Mouse (Mus musculus) heart, embryonic 15.5 days (tissue): ENCODE results near the gene Tnpo2. TPM values are rescaled to one million over a fixed set of nuclear protein-coding genes. Genes with fewer than 3 reads are reported as not detected.
A peak's percentile ranks its signal among the peaks of the same experiment; 100 is the strongest.

ENCODE experiments used
- ATAC-seq: fragments of 200-750 bp; cut with Nextera tagmentation; replicated peaks from 2 replicates; pipeline ENCODE4 v1.8.0; 2017; ENCODE audit warnings: low read depth, moderate TSS enrichment; ENCODE audit not compliant: insufficient number of reproducible peaks, insufficient read depth, low FRiP score
- H3K27ac ChIP-seq: fragments of 300-500 bp; sonication (generic); 2 replicates; pipeline ENCODE4 v1.5.1; 2015; ENCODE audit warnings: mild to moderate bottlenecking, inconsistent platforms
- H3K27me3 ChIP-seq: fragments of 300-500 bp; sonication (generic); 2 replicates; pipeline ENCODE4 v1.6.1; 2015; ENCODE audit warnings: inconsistent platforms
- H3K36me3 ChIP-seq: fragments of 300-500 bp; sonication (generic); 2 replicates; pipeline ENCODE4 v1.6.1; 2015; ENCODE audit warnings: mild to moderate bottlenecking, inconsistent platforms
- H3K4me1 ChIP-seq: fragments of 300-500 bp; sonication (generic); replicated peaks from 2 replicates; pipeline ENCODE4 v1.6.1; 2015; ENCODE audit warnings: inconsistent platforms
- H3K4me2 ChIP-seq: fragments of 300-500 bp; sonication (generic); 2 replicates; pipeline ENCODE4 v1.6.1; 2015; ENCODE audit warnings: inconsistent platforms, mild to moderate bottlenecking, moderate library complexity
- H3K4me3 ChIP-seq: fragments of 300-500 bp; sonication (generic); 2 replicates; pipeline ENCODE4 v1.5.1; 2015; ENCODE audit warnings: mild to moderate bottlenecking, inconsistent platforms
- H3K9ac ChIP-seq: fragments of 300-500 bp; sonication (generic); 2 replicates; pipeline ENCODE4 v1.6.1; 2015; ENCODE audit warnings: mild to moderate bottlenecking, inconsistent platforms
- H3K9me3 ChIP-seq: fragments of 300-500 bp; sonication (generic); replicated peaks from 2 replicates; pipeline ENCODE4 v1.6.1; 2016; ENCODE audit warnings: inconsistent platforms
- WGBS: fragments of 180-500 bp; shearing (Covaris S2); methylation state at CpG from one replicate; pipeline ENCODE4 v1.1.7; 2015; ENCODE audit warnings: mixed read lengths; 5-methylcytosine and 5-hydroxymethylcytosine counted together
- polyA plus RNA-seq: library from polyadenylated mRNA; unstranded; fragments of >200 nt; fragmentation: Nextera tagmentation; extraction: Ambion mirVana; gene quantifications from 2 replicates; pipeline ENCODE4 v1.2.1, GENCODE M21; 2015

Tnpo2 gene
- polyA plus RNA-seq, 1 experiment from 2014 or later, result 17.7 TPM

- H3K4me2 ChIP-seq, result no peak overlapping the region
- no peak overlapping the region for H3K9ac ChIP-seq
- no peak overlapping the region for H3K4me3 ChIP-seq
- no peak for ATAC-seq
- H3K36me3 ChIP-seq, result peaks cover 73% of the 10 kb centered on the region
- 90% methylated on average over 6 of the region's 6 CpGs for WGBS
- H3K9me3 ChIP-seq, result no peaks in the 10 kb centered on the region
- no peak overlapping the region for H3K27ac ChIP-seq
- peaks cover 10% of the 10 kb centered on the region for H3K4me1 ChIP-seq
- no peaks in the 10 kb centered on the region for H3K27me3 ChIP-seq
These were observed 6.9 kb downstream of the Tnpo2 start for GRCm38 (mm10) chr8:85043619-85044018.

GRCm38 (mm10) chr8:85057367-85057766 lies 20.7 kb downstream of the Tnpo2 start:
- no peak overlapping the region for H3K4me3 ChIP-seq
- H3K27ac ChIP-seq, result no peak overlapping the region
- H3K4me1 ChIP-seq, result peaks cover 19% of the 10 kb centered on the region
- peaks cover 42% of the 10 kb centered on the region for H3K36me3 ChIP-seq
- H3K9ac ChIP-seq, result no peak overlapping the region
- ATAC-seq, result no peak
- H3K9me3 ChIP-seq, result no peaks in the 10 kb centered on the region
- no peak overlapping the region for H3K4me2 ChIP-seq
- WGBS, result 74% methylated on average over 7 of the region's 7 CpGs
- H3K27me3 ChIP-seq, result no peaks in the 10 kb centered on the region

DNA sequence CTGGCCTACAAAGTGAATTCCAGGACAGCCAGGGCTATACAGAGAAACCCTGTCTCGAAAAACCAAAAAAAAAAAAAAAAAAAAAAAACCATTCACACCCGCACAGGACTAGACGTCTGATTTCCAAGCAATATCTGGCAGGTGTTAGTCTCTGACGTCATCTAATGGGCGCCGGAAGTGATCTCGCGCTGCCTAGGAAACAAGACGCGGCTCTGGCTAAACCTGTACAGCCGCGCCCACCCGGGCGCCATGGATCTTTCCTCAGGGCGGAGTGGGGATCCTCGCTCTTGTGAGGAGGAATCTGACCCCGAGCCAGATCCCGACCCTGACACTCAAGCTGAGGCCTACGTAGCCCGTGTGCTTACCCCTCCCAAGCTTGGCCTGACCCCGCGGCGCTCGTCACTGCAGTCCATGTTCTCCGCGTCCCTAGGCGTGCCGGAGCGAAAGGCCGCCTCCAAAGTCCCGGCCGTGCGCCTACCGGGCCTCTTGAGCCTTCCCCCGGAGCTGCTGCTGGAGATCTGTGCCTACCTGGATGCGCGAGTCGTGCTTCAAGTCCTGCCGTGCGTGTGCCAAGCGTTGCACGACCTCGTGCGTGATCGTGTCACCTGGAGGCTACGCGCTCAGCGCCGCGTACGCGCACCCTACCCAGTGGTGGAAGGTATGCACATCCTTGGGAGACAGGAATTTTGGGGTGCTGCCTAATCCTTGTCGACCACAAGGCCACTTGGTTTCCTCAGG lies 23.3 kb downstream of the Tnpo2 start, which contains the start of gene Fbxw9:
Gene Fbxw9, plus strand, starts transcription at position 177 of the 738 bp plus-strand sequence.
- peak; percentile 86 for ATAC-seq
- Histone ChIP-seq H3K4me1 (peaks cover 19% of the 10 kb centered on the region), H3K4me3 (peak within 1 kb of the TSS; percentile 83), H3K27ac (no peak within 1 kb of the TSS), H3K27me3 (no peaks in the 10 kb centered on the region), H3K36me3 (peaks cover 15% of the 10 kb centered on the region), H3K4me2 (peak within 1 kb of the TSS; percentile 96), H3K9ac (peak within 1 kb of the TSS; percentile 73), H3K9me3 (no peaks in the 10 kb centered on the region)
- WGBS, result under 1% methylated on average over 53 of the region's 53 CpGs

- WGBS, result 87% methylated on average over 4 of the region's 4 CpGs
- no peaks in the 10 kb centered on the region for H3K9me3 ChIP-seq
These were observed 25.9 kb downstream of the Tnpo2 start for GRCm38 (mm10) chr8:85062603-85063002.

GRCm38 (mm10) chr8:85065213-85065612 lies 28.5 kb downstream of the Tnpo2 start:
- H3K4me3 ChIP-seq, result no peak overlapping the region
- H3K27me3 ChIP-seq, result no peaks in the 10 kb centered on the region
- peaks cover 8% of the 10 kb centered on the region; the same call in 1 of the 2 replicates for H3K36me3 ChIP-seq
- no peaks in the 10 kb centered on the region for H3K9me3 ChIP-seq
- ATAC-seq, result no peak
- no peak overlapping the region for H3K27ac ChIP-seq
- peaks cover 18% of the 10 kb centered on the region for H3K4me1 ChIP-seq
- H3K9ac ChIP-seq, result no peak overlapping the region
- no peak overlapping the region for H3K4me2 ChIP-seq
- 56% methylated on average over 2 of the region's 2 CpGs for WGBS

More at GRCm38 (mm10) chr8:85062603-85063002, 25.9 kb downstream of the Tnpo2 start:
- H3K36me3 ChIP-seq, result peaks cover 8% of the 10 kb centered on the region; the same call in 1 of the 2 replicates
- no peaks in the 10 kb centered on the region for H3K27me3 ChIP-seq
- H3K4me1 ChIP-seq, result peaks cover 19% of the 10 kb centered on the region
- H3K4me2 ChIP-seq, result no peak overlapping the region
- no peak overlapping the region for H3K27ac ChIP-seq
- no peak for ATAC-seq
- no peak overlapping the region for H3K9ac ChIP-seq
- H3K4me3 ChIP-seq, result no peak overlapping the region

DNA sequence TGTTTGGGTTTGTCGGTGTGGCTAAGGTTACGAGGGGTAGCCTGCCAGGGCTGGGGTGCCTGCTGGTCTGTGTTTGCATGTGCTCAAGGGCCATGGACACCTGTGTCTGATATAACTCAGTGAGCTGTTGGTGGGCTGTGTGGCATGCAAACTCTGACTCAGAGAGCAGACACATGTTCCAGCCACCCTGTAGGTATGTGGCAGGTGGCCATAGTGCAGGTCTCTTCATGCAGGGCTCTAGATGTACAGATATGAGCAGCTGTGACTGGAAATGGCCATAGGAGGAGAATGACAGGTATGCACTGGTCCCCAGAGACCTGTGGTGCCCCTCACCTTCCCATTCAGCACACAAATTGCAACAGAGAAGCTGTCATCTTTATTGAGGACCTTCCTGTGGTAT lies 30.4 kb downstream of the Tnpo2 start:
- WGBS, result 93% methylated on average over 2 of the region's 2 CpGs
- H3K9me3 ChIP-seq, result no peaks in the 10 kb centered on the region
- ATAC-seq, result no peak

DNA sequence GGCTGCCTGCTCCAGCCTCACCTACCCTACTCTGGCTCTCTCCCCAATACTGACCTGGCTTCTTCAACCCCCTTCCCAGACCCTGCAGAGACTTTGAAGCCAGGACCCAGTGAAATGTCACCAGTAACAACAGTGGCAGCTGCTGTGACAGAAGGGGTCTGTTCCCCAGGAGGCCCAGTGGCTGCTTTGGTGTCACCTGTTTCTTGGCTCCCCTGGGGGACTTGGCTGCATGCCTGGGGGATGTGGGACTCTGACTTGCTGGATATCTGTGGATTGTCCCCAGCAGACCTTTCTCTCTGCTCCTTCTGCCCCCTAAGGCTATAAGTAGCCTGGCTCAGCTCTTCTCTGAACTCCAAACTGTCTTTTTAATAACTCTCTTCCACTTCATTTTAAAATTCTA lies 31.3 kb downstream of the Tnpo2 start, which contains the start of gene Gm5741:
Gene Gm5741, minus strand, starts transcription at position 1 of the 400 bp plus-strand sequence.
- Histone ChIP-seq H3K4me3 (no peak within 1 kb of the TSS), H3K9ac (no peak within 1 kb of the TSS), H3K4me2 (no peak within 1 kb of the TSS), H3K27ac (no peak within 1 kb of the TSS), H3K27me3 (no peaks in the 10 kb centered on the region), H3K36me3 (peaks cover 8% of the 10 kb centered on the region; the same call in 1 of the 2 replicates), H3K9me3 (no peaks in the 10 kb centered on the region), H3K4me1 (peaks cover 13% of the 10 kb centered on the region)
- ATAC-seq, result no peak

More for the DNA sequence above, 30.4 kb downstream of the Tnpo2 start:
- Histone ChIP-seq H3K9ac (no peak overlapping the region), H3K4me3 (no peak overlapping the region), H3K4me1 (peaks cover 4% of the 10 kb centered on the region), H3K4me2 (no peak overlapping the region), H3K27me3 (no peaks in the 10 kb centered on the region), H3K36me3 (peaks cover 8% of the 10 kb centered on the region; the same call in 1 of the 2 replicates), H3K27ac (no peak overlapping the region)

DNA sequence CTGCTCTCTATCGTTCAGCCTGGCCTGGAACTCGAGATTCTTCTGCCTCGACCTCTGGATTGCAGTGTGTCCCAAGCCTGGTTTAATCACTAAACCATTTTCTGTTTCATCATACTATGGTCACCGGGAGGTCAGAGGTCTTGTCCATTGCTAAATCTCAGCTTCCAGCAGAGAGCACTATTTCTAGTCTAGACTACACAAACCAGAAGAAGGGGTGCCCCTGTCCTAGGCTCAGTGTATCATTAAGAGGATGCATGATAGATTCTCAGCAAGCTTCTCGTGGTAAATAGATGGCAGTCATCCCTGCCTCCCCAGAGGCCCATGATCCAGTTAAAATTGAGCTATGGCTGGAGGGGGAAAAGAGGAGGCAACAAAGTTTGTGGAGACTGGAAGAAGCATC lies 34.3 kb downstream of the Tnpo2 start:
- 86% methylated on average over 5 of the region's 5 CpGs for WGBS
- no peak for ATAC-seq
- Histone ChIP-seq H3K27ac (peak overlapping the region; percentile 94), H3K36me3 (peaks cover 29% of the 10 kb centered on the region), H3K9ac (no peak overlapping the region), H3K4me2 (peak overlapping the region; percentile 82), H3K9me3 (no peaks in the 10 kb centered on the region), H3K4me3 (peak overlapping the region; percentile 83), H3K4me1 (peaks cover 13% of the 10 kb centered on the region), H3K27me3 (no peaks in the 10 kb centered on the region)

DNA sequence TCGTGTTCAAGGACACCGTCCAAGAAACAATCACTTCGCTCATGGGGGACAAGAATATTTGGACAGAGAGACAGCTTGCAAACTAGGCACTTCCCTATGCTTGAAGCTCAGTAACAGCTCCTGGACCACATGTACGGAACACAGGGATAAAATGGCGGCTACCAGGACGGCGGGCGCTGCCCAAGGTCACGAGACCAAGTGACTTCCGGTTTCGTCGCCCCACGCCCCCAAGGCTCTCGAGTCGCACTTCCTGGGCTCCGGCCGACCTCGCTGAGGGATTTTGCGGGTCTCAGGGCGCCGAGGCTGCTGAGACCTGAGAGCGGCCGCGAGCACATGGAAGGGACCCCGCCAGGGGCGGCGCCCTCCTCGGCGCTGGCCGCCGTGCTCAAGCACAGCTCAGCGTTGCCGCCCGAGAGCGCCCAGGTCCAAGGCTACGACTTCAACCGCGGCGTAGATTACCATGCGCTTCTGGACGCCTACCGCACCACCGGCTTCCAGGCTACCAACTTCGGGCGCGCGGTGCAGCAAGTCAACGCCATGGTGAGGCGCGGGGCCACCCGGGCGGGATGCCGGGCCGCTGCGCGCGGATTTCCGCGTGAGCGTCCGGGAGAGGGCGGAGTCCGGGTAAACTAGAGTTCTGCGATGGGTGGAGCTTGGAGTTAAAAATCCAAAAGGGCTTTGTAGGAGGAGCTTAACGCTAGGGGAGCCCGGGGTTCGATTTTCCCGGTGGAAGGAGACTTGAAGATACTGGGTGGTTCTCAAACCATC lies 35.0 kb downstream of the Tnpo2 start, which contains the start of gene Dhps:
Gene Dhps, plus strand, starts transcription at position 244 of the 768 bp plus-strand sequence.
- peaks cover 29% of the 10 kb centered on the region for H3K36me3 ChIP-seq
- WGBS, result under 1% methylated on average over 68 of the region's 68 CpGs
- H3K9ac ChIP-seq, result peak within 1 kb of the TSS; percentile 81
- peak within 1 kb of the TSS; percentile 83 for H3K4me3 ChIP-seq
- no peaks in the 10 kb centered on the region for H3K27me3 ChIP-seq
- no peaks in the 10 kb centered on the region for H3K9me3 ChIP-seq
- peak; percentile 84 for ATAC-seq
- H3K27ac ChIP-seq, result peak within 1 kb of the TSS; percentile 94
- H3K4me1 ChIP-seq, result peaks cover 13% of the 10 kb centered on the region
- H3K4me2 ChIP-seq, result peak within 1 kb of the TSS; percentile 82

DNA sequence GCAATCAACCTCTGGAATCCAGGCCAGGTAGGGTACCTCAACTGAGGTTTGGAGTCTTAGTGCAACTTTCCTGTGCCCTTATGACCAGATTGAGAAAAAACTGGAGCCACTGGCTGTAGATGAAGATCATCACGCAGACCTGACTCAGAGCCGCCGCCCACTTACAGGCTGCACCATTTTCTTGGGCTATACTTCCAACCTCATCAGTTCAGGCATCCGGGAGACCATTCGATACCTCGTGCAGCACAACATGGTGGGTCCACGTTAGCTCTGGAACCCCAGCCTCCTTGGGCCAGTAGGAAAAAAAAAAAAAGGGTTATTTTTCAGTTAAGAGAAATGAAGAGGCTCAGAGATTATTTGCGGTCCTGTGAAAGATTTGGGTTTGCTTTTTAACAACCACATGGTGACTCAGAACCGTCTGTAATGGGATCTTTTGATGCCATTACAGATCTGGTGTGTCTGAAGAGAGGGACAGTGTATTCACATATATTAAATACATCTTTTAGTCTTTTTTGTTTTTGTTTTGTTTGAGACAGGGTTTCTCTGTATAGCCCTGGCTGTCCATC lies 35.7 kb downstream of the Tnpo2 start:
- no peak for ATAC-seq
- H3K4me2 ChIP-seq, result peak overlapping the region; percentile 82

DNA sequence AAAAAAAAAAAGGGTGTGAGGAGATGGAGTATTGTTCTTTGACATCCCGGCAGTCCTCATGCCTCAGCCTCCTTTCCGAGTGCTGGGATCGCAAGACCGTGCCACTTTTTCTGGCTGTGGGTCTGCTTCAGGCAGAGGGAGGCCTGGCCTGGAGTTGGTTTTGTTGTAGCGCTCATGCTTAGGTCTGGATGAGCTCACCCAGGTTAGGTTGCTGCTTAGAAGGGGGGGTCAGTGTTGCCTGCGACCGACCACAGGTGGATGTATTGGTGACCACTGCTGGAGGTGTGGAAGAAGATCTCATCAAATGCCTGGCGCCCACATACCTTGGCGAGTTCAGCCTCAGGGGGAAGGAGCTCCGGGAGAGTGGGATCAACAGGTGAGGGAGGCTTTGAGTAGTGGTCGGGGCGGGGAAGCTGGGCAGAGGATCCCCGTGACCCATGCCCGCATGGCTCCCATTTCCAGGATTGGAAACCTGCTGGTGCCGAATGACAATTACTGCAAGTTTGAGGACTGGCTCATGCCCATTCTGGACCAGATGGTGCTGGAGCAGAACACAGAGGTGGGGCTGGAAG lies 36.4 kb downstream of the Tnpo2 start:
- Histone ChIP-seq H3K9ac (no peak overlapping the region), H3K36me3 (peaks cover 31% of the 10 kb centered on the region), H3K4me3 (no peak overlapping the region), H3K27me3 (no peaks in the 10 kb centered on the region), H3K27ac (no peak overlapping the region), H3K9me3 (no peaks in the 10 kb centered on the region), H3K4me2 (no peak overlapping the region), H3K4me1 (peaks cover 13% of the 10 kb centered on the region)
- 84% methylated on average over 15 of the region's 15 CpGs for WGBS
- no peak for ATAC-seq

More for the DNA sequence above, 35.7 kb downstream of the Tnpo2 start:
- Histone ChIP-seq H3K27me3 (no peaks in the 10 kb centered on the region), H3K27ac (peak overlapping the region; percentile 94), H3K9me3 (no peaks in the 10 kb centered on the region), H3K4me1 (peaks cover 13% of the 10 kb centered on the region), H3K36me3 (peaks cover 31% of the 10 kb centered on the region), H3K9ac (peak overlapping the region; percentile 81), H3K4me3 (peak overlapping the region; percentile 83)
- 32% methylated on average over 9 of the region's 9 CpGs for WGBS
